Mouse (Mus musculus): Measurements from ENCODE around the gene Zfp961. TPM values are rescaled to one million over a fixed set of nuclear protein-coding genes. Genes with fewer than 3 reads are reported as not detected.
"Not testable (repeated sequence)": the region's sequence is repeated elsewhere in the genome, so short reads cannot be mapped to it uniquely, and the experiment has no call there.

Zfp961 gene
- polyA plus RNA-seq, 1 experiment from 2014 or later, result 15.0 TPM

GRCm38 (mm10) chr8:72019022-72019421 lies 68.2 kb downstream of the Zfp961 start:
- not testable (repeated sequence) for H3K4me1 ChIP-seq; H3K9me3 ChIP-seq (replicated peaks); H3K27me3 ChIP-seq; H3K27ac ChIP-seq (replicated peaks); H3K4me2 ChIP-seq (replicated peaks); ATAC-seq (ENCODE audit: insufficient number of reproducible peaks, low FRiP score, low TSS enrichment, low read depth); H3K4me3 ChIP-seq (replicated peaks); H3K9ac ChIP-seq; H3K36me3 ChIP-seq
- WGBS, result 82% methylated on average over 1 of the region's 1 CpGs

- Histone ChIP-seq H3K9ac (no peak overlapping the region), H3K27me3 (no peaks in the 10 kb centered on the region), H3K4me2 (replicated peaks) (no peak overlapping the region), H3K4me3 (replicated peaks) (no peak overlapping the region), H3K4me1 (no peaks in the 10 kb centered on the region), H3K36me3 (no peaks in the 10 kb centered on the region), H3K27ac (replicated peaks) (no peak overlapping the region), H3K9me3 (replicated peaks) (no peaks in the 10 kb centered on the region)
- 58% methylated on average over 2 of the region's 2 CpGs for WGBS
- no peak for ATAC-seq (ENCODE audit: insufficient number of reproducible peaks, low FRiP score, low TSS enrichment, low read depth)
Observed at GRCm38 (mm10) chr8:72019816-72020215, 69.0 kb downstream of the Zfp961 start.

GRCm38 (mm10) chr8:72024886-72025285 lies 74.0 kb downstream of the Zfp961 start:
- ATAC-seq (ENCODE audit: insufficient number of reproducible peaks, low FRiP score, low TSS enrichment, low read depth); H3K9ac ChIP-seq; H3K4me1 ChIP-seq; H3K27me3 ChIP-seq; H3K4me2 ChIP-seq (replicated peaks); H3K27ac ChIP-seq (replicated peaks); H3K4me3 ChIP-seq (replicated peaks); H3K36me3 ChIP-seq; H3K9me3 ChIP-seq (replicated peaks): not testable (repeated sequence)
- WGBS, result 13% methylated on average over 5 of the region's 9 CpGs

- H3K9ac ChIP-seq; ATAC-seq (ENCODE audit: insufficient number of reproducible peaks, low FRiP score, low TSS enrichment, low read depth): not testable (repeated sequence)
- WGBS, result 23% methylated on average over 4 of the region's 4 CpGs
Observed at GRCm38 (mm10) chr8:72032926-72033325, 82.1 kb downstream of the Zfp961 start.

GRCm38 (mm10) chr8:72040918-72041317 lies 90.1 kb downstream of the Zfp961 start, which contains the start of gene Olfr372:
Olfr372 (plus strand) TSS chr8:72041218.
- not testable (repeated sequence) for H3K27me3 ChIP-seq; ATAC-seq (ENCODE audit: insufficient number of reproducible peaks, low FRiP score, low TSS enrichment, low read depth); H3K4me3 ChIP-seq (replicated peaks); H3K4me2 ChIP-seq (replicated peaks); H3K9me3 ChIP-seq (replicated peaks); H3K9ac ChIP-seq; H3K36me3 ChIP-seq; H3K4me1 ChIP-seq; H3K27ac ChIP-seq (replicated peaks)
- WGBS, result 79% methylated on average over 4 of the region's 4 CpGs

More at GRCm38 (mm10) chr8:72032926-72033325, 82.1 kb downstream of the Zfp961 start:
- H3K36me3 ChIP-seq; H3K4me1 ChIP-seq; H3K27me3 ChIP-seq; H3K27ac ChIP-seq (replicated peaks); H3K4me3 ChIP-seq (replicated peaks); H3K9me3 ChIP-seq (replicated peaks); H3K4me2 ChIP-seq (replicated peaks): not testable (repeated sequence)

GRCm38 (mm10) chr8:72042493-72042892 lies 91.7 kb downstream of the Zfp961 start:
- Histone ChIP-seq H3K4me2 (replicated peaks) (no peak overlapping the region), H3K4me1 (no peaks in the 10 kb centered on the region), H3K27ac (replicated peaks) (no peak overlapping the region), H3K9ac (no peak overlapping the region), H3K27me3 (no peaks in the 10 kb centered on the region), H3K36me3 (no peaks in the 10 kb centered on the region), H3K9me3 (replicated peaks) (no peaks in the 10 kb centered on the region), H3K4me3 (replicated peaks) (no peak overlapping the region)
- 74% methylated on average over 1 of the region's 1 CpGs for WGBS
- no peak for ATAC-seq (ENCODE audit: insufficient number of reproducible peaks, low FRiP score, low TSS enrichment, low read depth)

Other genes with a start within 250 kb of the Zfp961 start
- 1.1 and 1.4 TPM in 2 replicates for gene B3gnt3, start 249.2 kb upstream of the Zfp961 start, polyA plus RNA-seq (2015; fragmentation: Nextera tagmentation; extraction: Ambion mirVana)
- 8.1 and 9.8 TPM in 2 replicates for gene Fcho1, start 225.3 kb upstream of the Zfp961 start, polyA plus RNA-seq (2015; fragmentation: Nextera tagmentation; extraction: Ambion mirVana)
- 5.4 and 8.6 TPM in 2 replicates for gene Zfp709, start 69.0 kb upstream of the Zfp961 start, polyA plus RNA-seq (2015; fragmentation: Nextera tagmentation; extraction: Ambion mirVana)
- gene Zfp882, start 42.4 kb upstream of the Zfp961 start, polyA plus RNA-seq (2015; fragmentation: Nextera tagmentation; extraction: Ambion mirVana), result 6.3 and 7.0 TPM in 2 replicates
- gene Zfp617, start 42.4 kb upstream of the Zfp961 start, polyA plus RNA-seq (2015; fragmentation: Nextera tagmentation; extraction: Ambion mirVana), result 22.1 and 23.1 TPM in 2 replicates
- 1.3 and 1.5 TPM in 2 replicates for gene Cyp4f18, start 58.6 kb downstream of the Zfp961 start, polyA plus RNA-seq (2015; fragmentation: Nextera tagmentation; extraction: Ambion mirVana)
- not detected in 2 replicates for gene Olfr372, start 90.2 kb downstream of the Zfp961 start, polyA plus RNA-seq (2015; fragmentation: Nextera tagmentation; extraction: Ambion mirVana)
- gene Olfr373, start 132.1 kb downstream of the Zfp961 start, polyA plus RNA-seq (2015; fragmentation: Nextera tagmentation; extraction: Ambion mirVana), result 0.17 TPM in 1 of 2 replicates, not detected in the other
- gene Olfr374, start 156.0 kb downstream of the Zfp961 start, polyA plus RNA-seq (2015; fragmentation: Nextera tagmentation; extraction: Ambion mirVana), result 0.08 TPM in 1 of 2 replicates, not detected in the other
- 600 and 613 TPM in 2 replicates for gene Tpm4, start 183.9 kb downstream of the Zfp961 start, polyA plus RNA-seq (2015; fragmentation: Nextera tagmentation; extraction: Ambion mirVana)
- gene Rab8a, start 210.2 kb downstream of the Zfp961 start, polyA plus RNA-seq (2015; fragmentation: Nextera tagmentation; extraction: Ambion mirVana), result 113 and 116 TPM in 2 replicates
- 0.26 TPM in 1 of 2 replicates, not detected in the other for gene Hsh2d, start 238.6 kb downstream of the Zfp961 start, polyA plus RNA-seq (2015; fragmentation: Nextera tagmentation; extraction: Ambion mirVana)

Data from embryonic facial prominence, embryonic 15.5 days (tissue).